7 mouse cellular contexts compared by ENCODE assay signal in genomic region chrX:157817571-157818206, GRCm38 (mm10). TPM values are rescaled to one million over a fixed set of nuclear protein-coding genes. Genes with fewer than 3 reads are reported as not detected.
DNase-seq lines count a peak whose midpoint lies in the region; ATAC-seq lines count a peak whose summit lies in the region.

No protein-coding gene starts in this region.

- DNase-seq in Muller cell, postnatal 12 days (ENCODE audit: inconsistent ontology term): peak; percentile 72
- peak; percentile 52 for DNase-seq in cerebellum, adult 11 months
- peak; percentile 59 for DNase-seq in hindbrain, embryonic 11.5 days (ENCODE audit: low spot score)
- no peak for DNase-seq in adipocyte (ENCODE audit: low spot score)
- no peak for DNase-seq in c-Kit-positive CD71-positive TER-119-positive erythroid progenitor cells, embryonic 14.5 days (ENCODE audit: low spot score)

- no peaks in the 10 kb centered on the region for H3K9me3 ChIP-seq in forebrain, embryonic 16.5 days (ENCODE audit: control insufficient read depth, low read length)
- H3K9me3 ChIP-seq in hindbrain, embryonic 11.5 days (ENCODE audit: control insufficient read depth, low read length): no peaks in the 10 kb centered on the region
- H3K9me3 ChIP-seq in midbrain, embryonic 13.5 days: no peaks in the 10 kb centered on the region

- 0 out of 2 replicates have a peak, but pooled peaks cover 2% of the 10 kb centered on the region for H3K27me3 ChIP-seq in forebrain, embryonic 16.5 days (replicated peaks; ENCODE audit: control insufficient read depth, insufficient read depth, low read length)
- H3K27me3 ChIP-seq in hindbrain, embryonic 11.5 days (ENCODE audit: control insufficient read depth, insufficient read depth, low read length): no peaks in the 10 kb centered on the region
- H3K27me3 ChIP-seq in midbrain, embryonic 13.5 days: peaks cover 9% of the 10 kb centered on the region; the same call in 1 of the 2 replicates

- H3K4me3 ChIP-seq in forebrain, embryonic 16.5 days (replicated peaks; ENCODE audit: low read length): peak overlapping the region; percentile 22
- peak overlapping the region; percentile 10; the same call in 1 of the 2 replicates for H3K4me3 ChIP-seq in hindbrain, embryonic 11.5 days (ENCODE audit: low read depth, low read length)
- peak overlapping the region; percentile 28 for H3K4me3 ChIP-seq in midbrain, embryonic 13.5 days (replicated peaks)

- WGBS in forebrain, embryonic 16.5 days: 13% methylated on average over 31 of the region's 31 CpGs
- WGBS in hindbrain, embryonic 11.5 days: 11% methylated on average over 30 of the region's 31 CpGs
- 21% methylated on average over 30 of the region's 31 CpGs for WGBS in midbrain, embryonic 13.5 days

- peak overlapping the region; percentile 50 for H3K4me2 ChIP-seq in forebrain, embryonic 16.5 days (ENCODE audit: low read length)
- H3K4me2 ChIP-seq in hindbrain, embryonic 11.5 days (replicated peaks; ENCODE audit: low read depth, low read length): peak overlapping the region; percentile 38
- H3K4me2 ChIP-seq in midbrain, embryonic 13.5 days (replicated peaks): peak overlapping the region; percentile 55

- H3K27ac ChIP-seq in forebrain, embryonic 16.5 days (ENCODE audit: low read length): no peak overlapping the region
- no peak overlapping the region for H3K27ac ChIP-seq in hindbrain, embryonic 11.5 days (ENCODE audit: low read depth, low read length)
- no peak overlapping the region for H3K27ac ChIP-seq in midbrain, embryonic 13.5 days

- peaks cover 4% of the 10 kb centered on the region; the same call in 1 of the 2 replicates for H3K4me1 ChIP-seq in forebrain, embryonic 16.5 days (replicated peaks; ENCODE audit: control insufficient read depth, insufficient read depth, low read length)
- H3K4me1 ChIP-seq in hindbrain, embryonic 11.5 days (replicated peaks; ENCODE audit: control insufficient read depth, insufficient read depth, low read length): no peaks in the 10 kb centered on the region
- H3K4me1 ChIP-seq in midbrain, embryonic 13.5 days (replicated peaks): peaks cover 8% of the 10 kb centered on the region; the same call in 1 of the 2 replicates

- no peak overlapping the region for H3K9ac ChIP-seq in forebrain, embryonic 16.5 days (replicated peaks; ENCODE audit: low read depth, low read length)
- no peak overlapping the region for H3K9ac ChIP-seq in hindbrain, embryonic 11.5 days (ENCODE audit: low read depth, low read length)
- 0 out of 2 replicates have a peak overlapping the region, but pooled peaks have one; percentile 39 for H3K9ac ChIP-seq in midbrain, embryonic 13.5 days (replicated peaks)

- H3K36me3 ChIP-seq in forebrain, embryonic 16.5 days (ENCODE audit: control insufficient read depth, insufficient read depth): no peaks in the 10 kb centered on the region
- H3K36me3 ChIP-seq in hindbrain, embryonic 11.5 days (ENCODE audit: control insufficient read depth, insufficient read depth, low read length): no peaks in the 10 kb centered on the region
- no peaks in the 10 kb centered on the region for H3K36me3 ChIP-seq in midbrain, embryonic 13.5 days

- peak; percentile 68 for ATAC-seq in forebrain, embryonic 16.5 days
- ATAC-seq in hindbrain, embryonic 11.5 days (ENCODE audit: low FRiP score): peak; percentile 85
- peak; percentile 84 for ATAC-seq in midbrain, embryonic 13.5 days

RNA-seq across cellular contexts. Expression of gene Klhl34, which starts 0.5 kb away (rescaled TPM):
- 2.3 and 3.1 TPM in 2 replicates for polyA plus RNA-seq in forebrain, embryonic 16.5 days (2015; fragmentation: Nextera tagmentation; extraction: Ambion mirVana)
- 0.86 and 1.2 TPM in 2 replicates for polyA plus RNA-seq in hindbrain, embryonic 11.5 days (2014; fragmentation: Nextera tagmentation; extraction: Ambion mirVana)
- polyA plus RNA-seq in midbrain, embryonic 13.5 days (2015; fragmentation: Nextera tagmentation; extraction: Ambion mirVana): 2.3 and 2.6 TPM in 2 replicates

Comparison
In these comparisons a context has a peak if more than half of its experiments do, and no peak if none do; other contexts are left out.
1. DNase-seq: peak in Muller cell, postnatal 12 days (single experiment), cerebellum, adult 11 months (single experiment) and hindbrain, embryonic 11.5 days (single experiment); none in adipocyte (single experiment) and c-Kit-positive CD71-positive TER-119-positive erythroid progenitor cells, embryonic 14.5 days (single experiment).
2. Peak in every context shown above with its lines, with median percentiles within 50 percentile points of each other: ATAC-seq, H3K4me2 ChIP-seq and H3K4me3 ChIP-seq.